Mouse (Mus musculus): ENCODE data around the gene Slc38a7.
"Not testable (repeated sequence)": the region's sequence is repeated elsewhere in the genome, so short reads cannot be mapped to it uniquely, and the experiment has no call there.

Gene Slc38a7

GRCm38 (mm10) chr8:95853102-95853843 is at the start of gene Slc38a7:
TSS of gene Slc38a7 (minus strand) at chr8:95853539.
- peak; percentile 70 for DNase-seq

- DNase-seq: no peak
Observed at GRCm38 (mm10) chr8:95901864-95902263, 48.5 kb upstream of the Slc38a7 start.

GRCm38 (mm10) chr8:95893701-95894100 is 40.4 kb upstream of the Slc38a7 start:
- DNase-seq: no peak

- peak; percentile 92 for DNase-seq
Observed at GRCm38 (mm10) chr8:95888285-95889136, 35.2 kb upstream of the Slc38a7 start, which contains the start of gene Got2. TSS of gene Got2 (minus strand) at chr8:95888547.

GRCm38 (mm10) chr8:95887578-95888284 is 34.4 kb upstream of the Slc38a7 start:
- peak; percentile 73 for DNase-seq

- DNase-seq: no peak
Observed at GRCm38 (mm10) chr8:95886647-95887577, 33.6 kb upstream of the Slc38a7 start.

GRCm38 (mm10) chr8:95885966-95886365 is 32.6 kb upstream of the Slc38a7 start:
- DNase-seq: no peak

GRCm38 (mm10) chr8:95885271-95885841 is 32.0 kb upstream of the Slc38a7 start:
- no peak for DNase-seq

- DNase-seq: no peak
Observed at GRCm38 (mm10) chr8:95884491-95884890, 31.2 kb upstream of the Slc38a7 start.

GRCm38 (mm10) chr8:95882191-95882590 is 28.9 kb upstream of the Slc38a7 start:
- no peak for DNase-seq

- DNase-seq: no peak
Observed at GRCm38 (mm10) chr8:95881576-95881975, 28.2 kb upstream of the Slc38a7 start.

GRCm38 (mm10) chr8:95879823-95880222 is 26.5 kb upstream of the Slc38a7 start:
- no peak for DNase-seq

GRCm38 (mm10) chr8:95878176-95878962 is 25.0 kb upstream of the Slc38a7 start:
- no peak for DNase-seq

GRCm38 (mm10) chr8:95875270-95875669 is 21.9 kb upstream of the Slc38a7 start:
- no peak for DNase-seq

GRCm38 (mm10) chr8:95871690-95872089 is 18.4 kb upstream of the Slc38a7 start:
- DNase-seq: no peak

GRCm38 (mm10) chr8:95864851-95865250 is 11.5 kb upstream of the Slc38a7 start:
- DNase-seq: not testable (repeated sequence)

GRCm38 (mm10) chr8:95863761-95864440 is 10.6 kb upstream of the Slc38a7 start:
- DNase-seq: not testable (repeated sequence)

- no peak for DNase-seq
Observed at GRCm38 (mm10) chr8:95854174-95854573, 835 bp upstream of the Slc38a7 start.

GRCm38 (mm10) chr8:95852290-95852689 is 1.0 kb downstream of the Slc38a7 start:
- DNase-seq: no peak

- DNase-seq: no peak
Observed at GRCm38 (mm10) chr8:95850326-95850725, 3.0 kb downstream of the Slc38a7 start.

Data from thymus, postnatal 14 days (tissue).